Mouse (Mus musculus): Measurements from ENCODE around the gene Acin1.

Gene Acin1

DNA sequence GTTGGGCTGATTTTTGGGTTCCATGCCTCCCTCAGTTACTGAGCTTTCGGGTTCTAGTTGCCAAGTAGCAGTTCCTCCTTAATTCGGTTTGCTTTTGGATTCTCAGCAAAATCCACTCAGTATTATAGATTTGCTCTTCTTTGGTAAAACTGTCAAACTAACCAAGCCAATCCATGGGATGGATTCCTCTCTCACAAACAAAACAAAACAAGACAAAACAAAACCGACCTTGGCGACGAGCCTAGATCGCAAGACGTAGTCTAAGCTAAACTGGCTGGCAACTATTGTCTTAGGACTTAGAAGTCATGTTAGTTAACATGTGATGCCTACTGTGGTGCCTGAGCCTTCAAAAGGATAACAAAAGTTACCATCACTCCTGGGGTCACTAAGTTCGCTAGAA lies 83.0 kb downstream of the Acin1 start:
- DNase-seq: peak in 1 of 2 experiments; percentile 62

DNA sequence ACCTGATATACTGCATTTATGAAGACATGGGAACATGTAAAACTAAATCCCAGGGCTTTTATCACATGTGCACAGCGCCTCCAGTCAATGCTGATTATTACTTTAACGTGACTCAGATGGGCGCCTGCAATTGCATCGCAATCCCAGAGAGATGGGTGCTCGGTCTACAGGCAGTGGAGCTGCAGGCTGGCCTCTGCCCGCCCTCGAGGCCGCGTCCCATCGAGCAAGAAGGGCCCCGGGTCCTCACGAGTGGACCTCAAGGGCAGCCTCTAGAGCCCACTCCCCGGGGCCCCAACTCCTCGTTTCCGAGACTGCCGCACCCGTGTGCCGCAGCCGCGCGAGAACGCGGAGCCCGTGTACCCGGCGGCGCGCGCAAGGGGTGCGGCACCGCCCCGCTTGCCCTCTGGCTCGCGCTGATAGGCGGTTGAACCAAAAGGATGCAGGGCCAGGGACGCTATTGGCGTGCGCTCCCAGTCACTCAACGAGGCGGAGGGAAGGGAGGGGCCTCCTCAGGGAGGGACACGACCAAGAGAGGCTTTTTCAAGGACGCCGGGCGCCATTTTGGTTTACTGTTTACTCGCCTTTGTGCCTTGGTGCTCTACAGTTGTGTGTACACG lies 83.6 kb downstream of the Acin1 start:
- DNase-seq: peak; percentile 96 to 97

DNA sequence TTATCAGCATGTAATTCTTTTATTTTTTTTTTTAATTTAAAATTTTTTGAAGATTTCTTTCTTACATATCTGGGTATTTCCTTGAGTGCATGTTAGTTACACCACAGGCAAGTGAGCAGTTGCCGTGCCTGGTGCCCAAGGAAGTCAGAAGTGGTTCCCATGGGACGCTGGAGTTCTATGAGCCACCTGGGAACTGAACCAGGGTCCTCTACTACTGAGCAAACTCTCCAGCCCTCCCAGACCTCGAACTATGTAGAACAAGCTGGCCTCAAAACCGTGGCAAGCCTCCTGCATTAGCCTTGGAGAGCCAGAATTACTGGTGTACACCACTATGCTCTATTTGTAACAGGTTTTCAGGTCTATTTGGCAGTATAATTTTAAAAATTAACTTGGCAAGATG lies 84.1 kb downstream of the Acin1 start:
- peak; percentile 43 to 59 for DNase-seq

DNA sequence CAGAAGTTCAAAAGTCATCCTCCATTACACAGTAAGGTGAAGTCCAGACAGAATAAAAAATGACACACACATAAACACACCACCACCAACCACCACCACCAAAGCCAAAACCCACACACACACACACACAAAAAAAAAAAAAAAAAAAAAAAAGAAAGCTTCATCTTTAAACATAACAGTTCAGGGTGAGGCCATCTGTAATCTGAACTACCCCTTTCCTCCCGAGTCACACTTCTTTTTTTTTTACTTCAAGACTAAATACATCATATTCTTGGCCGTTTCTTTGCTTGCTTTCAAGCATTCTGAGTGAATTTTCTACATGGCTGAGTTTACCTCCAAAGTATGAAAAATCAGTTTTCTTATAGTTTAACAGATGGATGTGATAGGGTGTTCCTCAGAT lies 85.1 kb downstream of the Acin1 start:
- DNase-seq: no peak

- no peak for DNase-seq
Observed at GRCm38 (mm10) chr14:54597084-54597483, 89.6 kb downstream of the Acin1 start.

- no peak for DNase-seq
Observed at GRCm38 (mm10) chr14:54594631-54595414, 91.9 kb downstream of the Acin1 start.

GRCm38 (mm10) chr14:54594055-54594454 lies 92.7 kb downstream of the Acin1 start:
- no peak for DNase-seq

GRCm38 (mm10) chr14:54592319-54592934 lies 94.3 kb downstream of the Acin1 start:
- peak; percentile 31 to 58 for DNase-seq

All from cerebellum, postnatal 14 days (tissue).